Mouse (Mus musculus) embryonic fibroblast, embryonic 13.5 days (primary cell): Measurements from ENCODE around the gene Immp2l.

Experiments used
- CTCF ChIP-seq: IDR thresholded peaks from 2 replicates; pipeline ENCODE4 v1.5.1; 2011; ENCODE audit warnings: mild to moderate bottlenecking, control low read depth, low read length, moderate library complexity, borderline replicate concordance; ENCODE audit not compliant: insufficient read depth
- POLR2A ChIP-seq: IDR thresholded peaks from 2 replicates; pipeline ENCODE4 v1.6.1; 2011; ENCODE audit warnings: low read depth, mild to moderate bottlenecking, control low read depth, low read length, moderate library complexity

DNA sequence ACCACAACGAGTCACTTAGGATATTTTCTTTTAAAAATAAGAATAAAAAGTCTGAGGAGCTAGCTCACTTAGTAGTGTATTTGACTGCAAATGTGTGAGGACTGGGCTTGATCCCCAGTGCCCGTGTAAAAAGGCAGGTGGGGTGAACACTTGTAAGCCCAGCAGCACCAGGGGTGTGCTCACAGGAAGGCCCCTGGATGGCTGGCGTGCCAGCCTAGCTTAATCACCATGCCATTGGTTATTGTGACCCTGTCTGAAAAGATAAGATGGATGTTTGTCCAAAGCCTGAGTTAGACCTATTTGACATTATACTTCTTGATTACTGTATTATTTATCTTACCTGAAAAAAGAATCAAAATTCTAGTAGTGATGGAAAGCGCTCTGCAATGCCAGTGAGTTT, 161.2 kb downstream of the Immp2l start:
- TF ChIP-seq CTCF (no peak), POLR2A (no peak)
